Comparison of ENCODE assay signal across 10 mouse cellular contexts in the genomic region with DNA sequence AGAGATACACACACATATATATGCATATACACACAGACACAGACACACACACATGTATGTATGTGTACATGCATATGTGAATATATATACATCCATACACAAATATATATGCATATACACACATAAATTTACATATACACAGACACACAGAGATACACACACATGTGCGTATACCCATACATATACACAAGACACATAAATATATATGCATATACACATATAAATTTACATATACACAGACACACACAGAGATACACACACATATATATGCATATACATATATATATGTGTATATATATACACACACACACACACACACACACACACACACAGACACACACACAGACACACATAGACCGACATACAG. TPM values are rescaled to one million over a fixed set of nuclear protein-coding genes. Genes with fewer than 3 reads are reported as not detected.
DNase-seq lines count a peak whose midpoint lies in the region; ATAC-seq and TF ChIP-seq lines count a peak whose summit lies in the region.
"Had no signal": no experiment of that assay in that cellular context is flagged by ENCODE, and none has a peak within 500 bp of the region (broad histone marks: within the 10 kb centered on the region; RNA-seq: fewer than 3 reads in every experiment).

No protein-coding gene starts in this region.

- peak overlapping the region; percentile 98 for H3K4me2 ChIP-seq in embryonic facial prominence, embryonic 13.5 days
- H3K4me2 ChIP-seq in intestine, embryonic 15.5 days (replicated peaks) = peak overlapping the region; percentile 98
- peak overlapping the region; percentile 92 for H3K4me2 ChIP-seq in midbrain, postnatal 0 days (ENCODE audit: low read depth, low read length, poor library complexity, severe bottlenecking)

- no peaks in the 10 kb centered on the region for H3K9me3 ChIP-seq in embryonic facial prominence, embryonic 13.5 days
- H3K9me3 ChIP-seq in intestine, embryonic 15.5 days = no peaks in the 10 kb centered on the region
- H3K9me3 ChIP-seq in midbrain, postnatal 0 days (ENCODE audit: low read length) = no peaks in the 10 kb centered on the region

- peak overlapping the region; percentile 55; the same call in 1 of the 2 replicates for H3K4me3 ChIP-seq in kidney, adult 2 months (ENCODE audit: insufficient read depth, low read depth, low read length)
- peak overlapping the region; percentile 66 for H3K4me3 ChIP-seq in embryonic facial prominence, embryonic 13.5 days
- peak overlapping the region; percentile 60 for H3K4me3 ChIP-seq in intestine, embryonic 15.5 days (replicated peaks)
- peak overlapping the region; percentile 71 for H3K4me3 ChIP-seq in midbrain, postnatal 0 days (ENCODE audit: low read depth, low read length)
- no peak overlapping the region for H3K4me3 ChIP-seq in lung, adult 2 months (replicated peaks; ENCODE audit: extremely low read depth, low read depth, low read length)

- DNase-seq in kidney, adult 2 months = no peak
- DNase-seq in kidney, postnatal 25 days = no peak
- DNase-seq in midbrain, postnatal 0 days (ENCODE audit: low spot score) = no peak
- DNase-seq in retina, embryonic 14.5 days (ENCODE audit: low spot score) = no peak
- no peak for DNase-seq in thymus, postnatal 14 days
- DNase-seq in lung, adult 2 months = no peak

- no peaks in the 10 kb centered on the region for H3K36me3 ChIP-seq in kidney, adult 2 months (ENCODE audit: control insufficient read depth, insufficient read depth, low read length)
- no peaks in the 10 kb centered on the region for H3K36me3 ChIP-seq in embryonic facial prominence, embryonic 13.5 days
- no peaks in the 10 kb centered on the region for H3K36me3 ChIP-seq in intestine, embryonic 15.5 days
- H3K36me3 ChIP-seq in midbrain, postnatal 0 days (ENCODE audit: insufficient read depth, low read length) = no peaks in the 10 kb centered on the region

- H3K27ac ChIP-seq in kidney, adult 2 months (ENCODE audit: insufficient read depth, low read depth, low read length) = no peak overlapping the region
- H3K27ac ChIP-seq in embryonic facial prominence, embryonic 13.5 days = no peak overlapping the region
- no peak overlapping the region for H3K27ac ChIP-seq in intestine, embryonic 15.5 days
- H3K27ac ChIP-seq in midbrain, postnatal 0 days (ENCODE audit: low read depth, low read length) = no peak overlapping the region; the same call in 1 of the 2 replicates

- H3K9ac ChIP-seq in embryonic facial prominence, embryonic 13.5 days = peak overlapping the region; percentile 82
- no peak overlapping the region for H3K9ac ChIP-seq in intestine, embryonic 15.5 days
- H3K9ac ChIP-seq in midbrain, postnatal 0 days (replicated peaks; ENCODE audit: low read length, poor library complexity, severe bottlenecking) = peak overlapping the region; percentile 95

- H3K4me1 ChIP-seq in kidney, adult 2 months (ENCODE audit: control insufficient read depth, insufficient read depth, low read length) = no peaks in the 10 kb centered on the region
- no peaks in the 10 kb centered on the region for H3K4me1 ChIP-seq in embryonic facial prominence, embryonic 13.5 days
- no peaks in the 10 kb centered on the region; the same call in 1 of the 2 replicates for H3K4me1 ChIP-seq in intestine, embryonic 15.5 days (replicated peaks)
- 0 out of 2 replicates have a peak, but pooled peaks cover 3% of the 10 kb centered on the region for H3K4me1 ChIP-seq in midbrain, postnatal 0 days (ENCODE audit: insufficient read depth, low read length)
- no peaks in the 10 kb centered on the region for H3K4me1 ChIP-seq in lung, adult 2 months (ENCODE audit: control insufficient read depth, insufficient read depth, low read length)

- TF ChIP-seq CTCF in kidney, adult 2 months (conservative IDR thresholded peaks at IDR 0.05; ENCODE audit: insufficient read depth, insufficient read length, low read depth, low read length) = no peak
- no peak for TF ChIP-seq CTCF in midbrain, postnatal 0 days (IDR thresholded peaks at IDR 0.05)
- no peak for TF ChIP-seq CTCF in lung, adult 2 months (IDR thresholded peaks at IDR 0.05; ENCODE audit: insufficient read depth, low read length)

- 49% methylated on average over 2 of the region's 2 CpGs for whole genome bisulfite sequencing in kidney, adult 2 months
- 47% methylated on average over 2 of the region's 2 CpGs for WGBS in embryonic facial prominence, embryonic 13.5 days
- 48% methylated on average over 2 of the region's 2 CpGs for WGBS in intestine, embryonic 15.5 days
- WGBS in midbrain, postnatal 0 days = 46% methylated on average over 2 of the region's 2 CpGs
- 53% methylated on average over 2 of the region's 2 CpGs for WGBS in lung, adult 2 months

- no peak for TF ChIP-seq POLR2A in kidney, adult 2 months (IDR thresholded peaks at IDR 0.05; ENCODE audit: low read depth, low read length)
- no peak for TF ChIP-seq POLR2A in lung, adult 2 months (IDR thresholded peaks at IDR 0.05; ENCODE audit: borderline replicate concordance, extremely low read depth, low read depth, low read length)

- no peak for ATAC-seq in embryonic facial prominence, embryonic 13.5 days (ENCODE audit: insufficient number of reproducible peaks, insufficient read depth, low FRiP score, low TSS enrichment, low read depth)
- no peak for ATAC-seq in intestine, embryonic 15.5 days
- ATAC-seq in midbrain, postnatal 0 days (ENCODE audit: low FRiP score) = no peak; the same call in 1 of the 2 replicates

- H3K27me3 ChIP-seq in kidney, adult 2 months (replicated peaks; ENCODE audit: control insufficient read depth, insufficient read depth, low read length) = no peaks in the 10 kb centered on the region
- peaks cover 35% of the 10 kb centered on the region for H3K27me3 ChIP-seq in embryonic facial prominence, embryonic 13.5 days
- H3K27me3 ChIP-seq in intestine, embryonic 15.5 days (replicated peaks) = peaks cover 4% of the 10 kb centered on the region; the same call in 1 of the 2 replicates
- no peaks in the 10 kb centered on the region for H3K27me3 ChIP-seq in midbrain, postnatal 0 days (ENCODE audit: insufficient read depth, low read length)

RNA-seq across cellular contexts. Expression of gene Tmem117, which starts 0.6 kb away (rescaled TPM):
- 3.3 and 4.6 TPM in 2 replicates for polyA plus RNA-seq in kidney, adult 2 months (2012; rRNA removed)
- polyA plus RNA-seq in embryonic facial prominence, embryonic 13.5 days (2015; fragmentation: Nextera tagmentation; extraction: Ambion mirVana) = 4.9 and 5.0 TPM in 2 replicates
- 2.5 and 2.6 TPM in 2 replicates for polyA plus RNA-seq in intestine, embryonic 15.5 days (2015; fragmentation: Nextera tagmentation; extraction: Ambion mirVana)
- 19.1 and 26.4 TPM in 2 replicates for total RNA-seq in midbrain, postnatal 0 days (2014; rRNA removed)
- 19.9 and 20.4 TPM in 2 replicates for polyA plus RNA-seq in midbrain, postnatal 0 days (2015; fragmentation: Nextera tagmentation; extraction: Ambion mirVana)
- 0.52 and 1.3 TPM in 2 replicates for polyA plus RNA-seq in lung, adult 2 months (2012; rRNA removed)
- total RNA-seq: hematopoietic stem cell, adult 5-6 weeks; MEL had no signal

RNA-seq across cellular contexts. Expression of gene Twf1, which starts 38.8 kb away (rescaled TPM):
- 45.0 and 54.2 TPM in 2 replicates for polyA plus RNA-seq in kidney, adult 2 months (2012; rRNA removed)
- polyA plus RNA-seq in embryonic facial prominence, embryonic 13.5 days (2015; fragmentation: Nextera tagmentation; extraction: Ambion mirVana) = 72.8 and 76.9 TPM in 2 replicates
- 116 and 124 TPM in 2 replicates for polyA plus RNA-seq in intestine, embryonic 15.5 days (2015; fragmentation: Nextera tagmentation; extraction: Ambion mirVana)
- 35.3 and 40.4 TPM in 2 replicates for total RNA-seq in midbrain, postnatal 0 days (2014; rRNA removed)
- polyA plus RNA-seq in midbrain, postnatal 0 days (2015; fragmentation: Nextera tagmentation; extraction: Ambion mirVana) = 64.9 and 65.6 TPM in 2 replicates
- 20.7 and 30.9 TPM in 2 replicates for polyA plus RNA-seq in lung, adult 2 months (2012; rRNA removed)
